Mouse (Mus musculus): Measurements from ENCODE around the gene Gripap1. TPM values are rescaled to one million over a fixed set of nuclear protein-coding genes. Genes with fewer than 3 reads are reported as not detected.
A peak's percentile ranks its signal among the peaks of the same experiment; 100 is the strongest.
"Not testable (repeated sequence)": the region's sequence is repeated elsewhere in the genome, so short reads cannot be mapped to it uniquely, and the experiment has no call there.

Gene Gripap1
- 49.5 and 53.1 TPM in 2 replicates for polyA plus RNA-seq (2012; rRNA removed)

- no peak for DNase-seq (ENCODE audit: low spot score)
Observed at GRCm38 (mm10) chrX:7789542-7790136, at the start of gene Gripap1. Gripap1 (plus strand) TSS chrX:7789765.

GRCm38 (mm10) chrX:7740082-7740819 is 49.3 kb upstream of the Gripap1 start:
- no peak for DNase-seq (ENCODE audit: low spot score)

- no peak for DNase-seq (ENCODE audit: low spot score)
Observed at GRCm38 (mm10) chrX:7741103-7741502, 48.5 kb upstream of the Gripap1 start.

- no peak for DNase-seq (ENCODE audit: low spot score)
Observed at GRCm38 (mm10) chrX:7743470-7743869, 46.1 kb upstream of the Gripap1 start.

GRCm38 (mm10) chrX:7744940-7745339 is 44.6 kb upstream of the Gripap1 start:
- DNase-seq (ENCODE audit: low spot score) = no peak

GRCm38 (mm10) chrX:7745429-7745828 is 44.1 kb upstream of the Gripap1 start:
- no peak for DNase-seq (ENCODE audit: low spot score)

- DNase-seq (ENCODE audit: low spot score) = no peak
Observed at GRCm38 (mm10) chrX:7750432-7751116, 39.0 kb upstream of the Gripap1 start, which contains the start of gene Ccdc120. Ccdc120 (minus strand) TSS chrX:7750905.

GRCm38 (mm10) chrX:7753627-7754026 is 35.9 kb upstream of the Gripap1 start:
- not testable (repeated sequence) for DNase-seq (ENCODE audit: low spot score)

- peak; percentile 57 for DNase-seq (ENCODE audit: low spot score)
Observed at GRCm38 (mm10) chrX:7762137-7762920, 27.2 kb upstream of the Gripap1 start, which contains the start of gene Tfe3. Tfe3 (plus strand) TSS chrX:7762560.

- DNase-seq (ENCODE audit: low spot score) = no peak
Observed at GRCm38 (mm10) chrX:7762921-7763197, 26.7 kb upstream of the Gripap1 start.

GRCm38 (mm10) chrX:7763631-7764393 is 25.8 kb upstream of the Gripap1 start:
- DNase-seq (ENCODE audit: low spot score) = no peak

GRCm38 (mm10) chrX:7764657-7765280 is 24.8 kb upstream of the Gripap1 start:
- DNase-seq (ENCODE audit: low spot score) = no peak

GRCm38 (mm10) chrX:7765281-7765670 is 24.3 kb upstream of the Gripap1 start:
- DNase-seq (ENCODE audit: low spot score) = no peak

GRCm38 (mm10) chrX:7765764-7766163 is 23.8 kb upstream of the Gripap1 start:
- peak; percentile 37 for DNase-seq (ENCODE audit: low spot score)

GRCm38 (mm10) chrX:7769302-7770017 is 20.1 kb upstream of the Gripap1 start:
- DNase-seq (ENCODE audit: low spot score) = no peak

- no peak for DNase-seq (ENCODE audit: low spot score)
Observed at GRCm38 (mm10) chrX:7772766-7773165, 16.8 kb upstream of the Gripap1 start.

GRCm38 (mm10) chrX:7775501-7776205 is 13.9 kb upstream of the Gripap1 start:
- no peak for DNase-seq (ENCODE audit: low spot score)

- no peak for DNase-seq (ENCODE audit: low spot score)
Observed at GRCm38 (mm10) chrX:7776329-7777082, 13.1 kb upstream of the Gripap1 start.

All from urinary bladder, adult 2 months (tissue).